Mouse (Mus musculus) bone marrow macrophage, adult 2 months (primary cell): ENCODE data around the gene Opn4. TPM values are rescaled to one million over a fixed set of nuclear protein-coding genes. Genes with fewer than 3 reads are reported as not detected.

Experiments used
- H3K27ac ChIP-seq: 2 replicates; pipeline ENCODE4 v1.5.1; 2012; ENCODE audit warnings: low read depth, low read length; ENCODE audit not compliant: insufficient read depth
- H3K4me1 ChIP-seq: 2 replicates; pipeline ENCODE4 v1.6.1; 2012; ENCODE audit warnings: low read length; ENCODE audit not compliant: control insufficient read depth, insufficient read depth
- H3K4me3 ChIP-seq: 2 replicates; pipeline ENCODE4 v1.5.1; 2012; ENCODE audit warnings: mild to moderate bottlenecking, low read length, moderate library complexity; ENCODE audit not compliant: insufficient read depth
- CTCF ChIP-seq: IDR thresholded peaks from 2 replicates; pipeline ENCODE4 v1.5.1; 2012; ENCODE audit warnings: low read depth, mild to moderate bottlenecking, low read length, moderate library complexity
- POLR2A ChIP-seq: IDR thresholded peaks from 2 replicates; pipeline ENCODE4 v1.6.1; 2012; ENCODE audit warnings: mild to moderate bottlenecking, low read depth, low read length, borderline replicate concordance
- polyA plus RNA-seq: library from polyadenylated mRNA; stranded (reverse); fragments of >200 nt; gene quantifications from 2 replicates; pipeline ENCODE4 v1.2.4, GENCODE M21; 2012; ENCODE audit not compliant: missing spikeins, insufficient read depth, insufficient read length

Opn4 gene
- polyA plus RNA-seq, 1 experiment, result not detected

DNA sequence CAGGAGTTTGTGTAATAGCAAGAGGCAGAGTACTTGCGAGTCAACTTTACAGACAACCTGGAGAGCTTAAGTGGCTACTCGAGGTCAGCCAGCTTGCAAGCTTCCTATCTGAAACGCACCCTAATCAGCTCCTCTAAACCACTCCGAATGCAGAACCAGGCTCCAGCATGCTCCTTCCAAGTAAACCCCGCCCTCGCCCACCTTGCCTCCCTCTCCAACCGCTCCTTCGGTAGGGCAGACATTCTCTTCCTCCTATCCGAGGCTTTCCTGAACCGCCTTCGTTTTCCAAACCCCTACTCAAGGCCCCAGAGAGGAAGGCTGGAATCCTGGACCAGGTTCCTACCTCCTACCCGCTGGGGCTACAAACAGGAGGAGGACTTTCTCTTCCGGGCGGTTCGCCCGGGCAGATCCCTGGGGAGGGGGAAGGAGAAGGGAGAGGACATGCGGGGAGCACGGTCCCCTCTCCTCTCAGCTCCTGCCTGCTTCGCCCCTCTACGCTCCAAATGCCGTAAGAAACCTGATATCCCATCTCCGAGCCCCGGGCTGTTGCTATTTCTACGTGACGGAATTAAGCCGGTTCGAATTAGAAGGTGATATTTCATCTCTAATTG, 51.4 kb downstream of the Opn4 start:
- peak overlapping the region; percentile 11 for H3K27ac ChIP-seq
- no peaks in the 10 kb centered on the region for H3K4me1 ChIP-seq
- H3K4me3 ChIP-seq, result peak overlapping the region; percentile 88
- no peak for TF ChIP-seq CTCF

DNA sequence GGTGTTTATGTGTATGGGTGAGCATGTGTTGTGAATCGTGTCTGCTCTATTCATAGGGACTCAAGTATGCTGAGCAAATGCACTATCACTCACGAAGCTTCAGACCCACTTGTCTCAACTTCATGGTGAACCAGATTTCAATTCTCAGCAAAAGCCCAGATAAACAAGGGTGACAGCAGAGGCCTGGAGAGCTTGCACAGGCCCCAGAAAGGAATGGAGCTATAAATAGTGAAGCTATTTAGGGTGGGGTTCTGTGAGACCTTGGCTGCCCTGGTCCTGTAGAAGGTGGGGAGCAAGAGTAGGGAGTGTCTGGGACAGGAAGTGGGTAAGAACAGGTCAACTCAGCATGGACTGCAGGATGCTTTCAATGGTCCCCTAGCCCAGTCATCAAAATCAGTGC, 55.4 kb downstream of the Opn4 start:
- Histone ChIP-seq H3K27ac (no peak overlapping the region), H3K4me1 (no peaks in the 10 kb centered on the region), H3K4me3 (no peak overlapping the region)
- no peak for TF ChIP-seq CTCF
- TF ChIP-seq POLR2A, result no peak

DNA sequence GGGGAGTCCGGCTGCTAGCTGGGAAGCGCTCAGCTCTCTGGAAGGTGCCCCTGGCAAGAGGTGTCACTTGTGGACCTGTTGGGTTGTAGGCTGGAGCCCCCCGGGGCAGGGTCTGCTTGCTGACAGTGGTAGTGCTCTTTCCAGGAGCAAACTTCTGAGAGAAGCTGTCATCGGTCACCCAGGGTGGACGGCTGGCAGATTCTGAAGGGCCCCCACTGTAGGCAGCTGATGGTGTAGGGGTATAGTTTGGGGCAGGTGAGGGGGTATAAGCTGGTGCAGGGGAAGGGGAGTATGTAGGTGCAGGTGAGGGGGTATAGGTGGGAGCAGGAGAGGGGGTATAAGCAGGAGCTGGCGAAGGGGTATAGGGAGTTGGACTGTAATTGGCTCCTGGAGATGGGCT, 55.9 kb downstream of the Opn4 start:
- Histone ChIP-seq H3K27ac (no peak overlapping the region), H3K4me1 (no peaks in the 10 kb centered on the region), H3K4me3 (no peak overlapping the region)
- TF ChIP-seq POLR2A (no peak), CTCF (no peak)

DNA sequence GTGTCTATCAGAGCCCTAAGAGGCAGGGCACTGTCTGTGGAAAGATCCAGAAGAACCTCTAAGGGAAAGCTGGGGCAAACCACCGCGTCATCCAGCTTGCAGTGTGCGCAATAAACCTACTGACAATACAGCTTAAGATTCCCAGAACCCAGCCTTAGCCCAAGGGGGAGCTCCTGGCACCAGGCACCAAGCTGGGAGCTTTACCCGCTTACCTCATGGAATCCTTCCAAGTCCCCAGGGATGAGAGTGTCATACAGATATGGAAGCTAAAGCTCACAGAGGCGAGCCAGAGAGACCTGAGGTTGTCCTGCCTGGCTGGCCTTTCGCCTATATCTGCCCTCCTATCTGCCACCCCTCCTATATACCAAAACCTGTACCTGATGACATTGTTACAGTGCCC, 56.3 kb downstream of the Opn4 start:
- Histone ChIP-seq H3K4me1 (no peaks in the 10 kb centered on the region), H3K27ac (no peak overlapping the region), H3K4me3 (no peak overlapping the region)
- TF ChIP-seq POLR2A (no peak), CTCF (no peak)

DNA sequence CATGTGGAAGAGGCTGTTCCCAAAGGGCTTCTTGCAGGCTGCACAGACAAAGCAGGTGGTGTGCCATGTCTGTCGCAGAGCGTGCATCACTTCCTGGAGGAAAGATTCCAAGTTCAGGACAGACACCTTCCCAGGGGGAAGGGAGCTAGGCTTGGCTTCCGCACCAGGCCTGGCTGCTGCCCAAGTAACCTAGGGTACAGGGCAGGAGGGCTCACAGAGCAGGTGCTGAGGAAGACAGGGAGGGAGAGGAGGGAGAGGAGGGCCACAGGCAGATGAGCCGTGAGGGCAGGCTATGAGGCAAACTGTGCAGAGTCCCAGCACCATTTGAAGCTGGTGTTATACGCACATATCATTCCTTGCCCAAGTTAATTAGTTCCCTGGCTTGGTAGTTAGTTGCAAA, 58.0 kb downstream of the Opn4 start:
- H3K4me1 ChIP-seq, result no peaks in the 10 kb centered on the region
- TF ChIP-seq POLR2A (no peak), CTCF (no peak)
- no peak overlapping the region for H3K27ac ChIP-seq
- no peak overlapping the region for H3K4me3 ChIP-seq

DNA sequence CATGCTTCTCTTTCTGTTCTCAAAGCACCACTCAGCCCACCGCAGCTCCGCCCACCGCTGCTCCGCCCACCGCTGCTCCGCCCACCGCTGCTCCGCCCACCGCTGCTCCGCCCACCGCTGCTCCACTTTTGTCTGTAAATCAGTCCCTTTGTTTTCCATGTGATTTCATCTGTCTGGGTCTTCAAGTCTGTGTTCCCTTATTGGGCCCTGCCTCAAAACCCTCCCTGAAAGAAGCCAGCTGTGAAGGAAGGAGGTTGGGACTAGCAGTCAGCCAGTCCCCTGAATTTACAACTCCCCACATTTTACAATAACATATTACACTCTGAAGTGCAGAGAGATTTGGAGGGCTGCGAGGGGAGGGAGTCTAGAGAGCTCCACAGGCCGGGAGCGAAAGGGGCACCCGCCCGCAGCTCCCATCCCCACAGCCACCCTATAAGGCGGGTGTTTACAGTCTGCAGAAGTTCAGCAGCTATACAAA, 59.2 kb downstream of the Opn4 start:
- Histone ChIP-seq H3K27ac (no peak overlapping the region), H3K4me3 (no peak overlapping the region), H3K4me1 (no peaks in the 10 kb centered on the region)
- TF ChIP-seq CTCF (no peak), POLR2A (no peak)

Other genes starting within 250 kb of the Opn4 start
- gene Fam25c, start 244.7 kb downstream of the Opn4 start, polyA plus RNA-seq, result not detected in 2 replicates
- gene Sncg, start 225.4 kb downstream of the Opn4 start, polyA plus RNA-seq, result not detected in 2 replicates
- not detected in 2 replicates for gene Mmrn2, start 224.7 kb downstream of the Opn4 start, polyA plus RNA-seq
- gene Bmpr1a, start 96.8 kb downstream of the Opn4 start, polyA plus RNA-seq, result 0.66 and 0.69 TPM in 2 replicates
- not detected in 2 replicates for gene 9230112D13Rik, start 77.3 kb downstream of the Opn4 start, polyA plus RNA-seq
- gene Ldb3, start 11.5 kb downstream of the Opn4 start, polyA plus RNA-seq, result not detected in 2 replicates
- gene Wapl, start 73.8 kb upstream of the Opn4 start, polyA plus RNA-seq, result 50.1 and 55.3 TPM in 2 replicates
- not detected in 2 replicates for gene Grid1, start 220.0 kb upstream of the Opn4 start, polyA plus RNA-seq